Mouse (Mus musculus) olfactory bulb, adult 2 months (tissue): ENCODE results near the gene Amigo3. TPM values are rescaled to one million over a fixed set of nuclear protein-coding genes. Genes with fewer than 3 reads are reported as not detected.

Experiments
- H3K27ac ChIP-seq: fragments of 200-500 bp; 2 replicates; pipeline ENCODE4 v1.5.1; 2012; ENCODE audit warnings: low read depth, low read length; ENCODE audit not compliant: insufficient read depth
- H3K4me1 ChIP-seq: fragments of 200-500 bp; 2 replicates; pipeline ENCODE4 v1.6.1; 2012; ENCODE audit warnings: low read length; ENCODE audit not compliant: control insufficient read depth, insufficient read depth
- H3K4me3 ChIP-seq: fragments of 200-500 bp; 2 replicates; pipeline ENCODE4 v1.5.1; 2012; ENCODE audit warnings: mild to moderate bottlenecking, low read depth, low read length, moderate library complexity; ENCODE audit not compliant: insufficient read depth
- CTCF ChIP-seq: fragments of 200-500 bp; IDR thresholded peaks from 2 replicates; pipeline ENCODE4 v1.5.1; 2012; ENCODE audit warnings: low read depth, mild to moderate bottlenecking, low read length, moderate library complexity; ENCODE audit not compliant: insufficient read depth
- POLR2A ChIP-seq: fragments of 200-500 bp; IDR thresholded peaks from 2 replicates; pipeline ENCODE4 v1.6.1; 2012; ENCODE audit warnings: mild to moderate bottlenecking, low read depth, low read length, moderate library complexity; ENCODE audit not compliant: insufficient read depth
- WGBS: fragments of 180-500 bp; shearing (Covaris S2); methylation state at CpG from one replicate; pipeline ENCODE4 v1.1.7; 2018; 5-methylcytosine and 5-hydroxymethylcytosine counted together
- polyA plus RNA-seq: library from polyadenylated mRNA; stranded (reverse); fragments of >200 nt; gene quantifications from 2 replicates; pipeline ENCODE4 v1.2.4, GENCODE M21; 2012; ENCODE audit warnings: low replicate concordance; ENCODE audit not compliant: missing spikeins, insufficient read depth, insufficient read length

The Amigo3 gene
- polyA plus RNA-seq, 1 experiment = not detected

- Histone ChIP-seq H3K4me3 (no peak overlapping the region), H3K27ac (no peak overlapping the region), H3K4me1 (no peaks in the 10 kb centered on the region; the same call in 1 of the 2 replicates)
- no peak for TF ChIP-seq POLR2A
- TF ChIP-seq CTCF = no peak
- WGBS = 89% methylated on average over 5 of the region's 5 CpGs
These were observed 20.8 kb upstream of the Amigo3 start for GRCm38 (mm10) chr9:108032126-108032525.

GRCm38 (mm10) chr9:108035331-108036156 is 17.4 kb upstream of the Amigo3 start:
- TF ChIP-seq CTCF (no peak), POLR2A (no peak)
- WGBS = 97% methylated on average over 2 of the region's 2 CpGs
- Histone ChIP-seq H3K27ac (no peak overlapping the region), H3K4me1 (no peaks in the 10 kb centered on the region; the same call in 1 of the 2 replicates), H3K4me3 (no peak overlapping the region)

- TF ChIP-seq POLR2A (no peak), CTCF (no peak)
- Histone ChIP-seq H3K27ac (no peak overlapping the region), H3K4me3 (no peak overlapping the region), H3K4me1 (peaks cover 9% of the 10 kb centered on the region)
- 95% methylated on average over 8 of the region's 8 CpGs for WGBS
These were observed 8.0 kb upstream of the Amigo3 start for GRCm38 (mm10) chr9:108044751-108045492.

- Histone ChIP-seq H3K27ac (no peak overlapping the region), H3K4me1 (peaks cover 17% of the 10 kb centered on the region), H3K4me3 (no peak overlapping the region)
- WGBS = 95% methylated on average over 4 of the region's 4 CpGs
- TF ChIP-seq POLR2A = no peak
- TF ChIP-seq CTCF = no peak
These were observed 6.4 kb upstream of the Amigo3 start for GRCm38 (mm10) chr9:108046582-108046981.

- Histone ChIP-seq H3K4me3 (no peak overlapping the region), H3K27ac (no peak overlapping the region), H3K4me1 (peaks cover 19% of the 10 kb centered on the region)
- 46% methylated on average over 17 of the region's 17 CpGs for WGBS
- TF ChIP-seq CTCF = no peak
- no peak for TF ChIP-seq POLR2A
These were observed 5.1 kb upstream of the Amigo3 start for GRCm38 (mm10) chr9:108047601-108048565.

- Histone ChIP-seq H3K4me3 (peak overlapping the region; percentile 26; the same call in 1 of the 2 replicates), H3K27ac (no peak overlapping the region), H3K4me1 (peaks cover 25% of the 10 kb centered on the region)
- WGBS = 2% methylated on average over 19 of the region's 19 CpGs
- TF ChIP-seq POLR2A = no peak
- no peak for TF ChIP-seq CTCF
These were observed 4.4 kb upstream of the Amigo3 start for GRCm38 (mm10) chr9:108048566-108048955.

- H3K27ac ChIP-seq = peak within 1 kb of the TSS; percentile 27; the same call in 1 of the 2 replicates
- peaks cover 25% of the 10 kb centered on the region for H3K4me1 ChIP-seq
- TF ChIP-seq CTCF (no peak), POLR2A (peak; percentile 55; the same call in 1 of the 2 replicates)
- under 1% methylated on average over 33 of the region's 39 CpGs for WGBS
- peak within 1 kb of the TSS; percentile 65 for H3K4me3 ChIP-seq
These were observed 3.9 kb upstream of the Amigo3 start, which contains the start of gene Gmppb for GRCm38 (mm10) chr9:108049016-108049455. Gene Gmppb (plus strand): TSS chr9:108049242.

GRCm38 (mm10) chr9:108049561-108050251 is 3.3 kb upstream of the Amigo3 start:
- 39% methylated on average over 15 of the region's 15 CpGs for WGBS
- H3K4me3 ChIP-seq = peak overlapping the region; percentile 65
- TF ChIP-seq CTCF = no peak
- TF ChIP-seq POLR2A = no peak
- peaks cover 25% of the 10 kb centered on the region for H3K4me1 ChIP-seq
- peak overlapping the region; percentile 27; the same call in 1 of the 2 replicates for H3K27ac ChIP-seq
